Mouse (Mus musculus) liver, embryonic 16.5 days (tissue): ENCODE data around the gene Zbtb40. TPM values are rescaled to one million over a fixed set of nuclear protein-coding genes. Genes with fewer than 3 reads are reported as not detected.

Experiments
- ATAC-seq: fragments of 200-750 bp; cut with Nextera tagmentation; 2 replicates; pipeline ENCODE4 v1.8.0; 2017; ENCODE audit warnings: low read depth, mild to moderate bottlenecking, moderate number of reproducible peaks, moderate library complexity
- H3K27ac ChIP-seq: fragments of 300-500 bp; sonication (generic); 2 replicates; pipeline ENCODE4 v1.5.1; 2014; ENCODE audit warnings: mild to moderate bottlenecking, low read length
- H3K27me3 ChIP-seq: fragments of 300-500 bp; sonication (generic); 2 replicates; pipeline ENCODE4 v1.6.1; 2014; ENCODE audit warnings: low read depth, low read length, mixed read lengths; ENCODE audit not compliant: control insufficient read depth, insufficient read depth
- H3K36me3 ChIP-seq: fragments of 300-500 bp; sonication (generic); 2 replicates; pipeline ENCODE4 v1.6.1; 2014; ENCODE audit warnings: mild to moderate bottlenecking; ENCODE audit not compliant: control insufficient read depth, insufficient read depth
- H3K4me1 ChIP-seq: fragments of 300-500 bp; sonication (generic); 2 replicates; pipeline ENCODE4 v1.6.1; 2014; ENCODE audit warnings: low read depth, low read length, mixed read lengths; ENCODE audit not compliant: control insufficient read depth
- H3K4me2 ChIP-seq: fragments of 300-500 bp; sonication (generic); 2 replicates; pipeline ENCODE4 v1.6.1; 2014; ENCODE audit warnings: low read depth, low read length, mixed read lengths
- H3K4me3 ChIP-seq: fragments of 300-500 bp; sonication (generic); 2 replicates; pipeline ENCODE4 v1.5.1; 2014; ENCODE audit warnings: low read depth, mild to moderate bottlenecking, low read length
- H3K9ac ChIP-seq: fragments of 300-500 bp; sonication (generic); 2 replicates; pipeline ENCODE4 v1.6.1; 2014; ENCODE audit warnings: low read depth, low read length
- H3K9me3 ChIP-seq: fragments of 300-500 bp; sonication (generic); replicated peaks from 2 replicates; pipeline ENCODE4 v1.6.1; 2016; ENCODE audit warnings: low read length; ENCODE audit not compliant: control insufficient read depth
- WGBS: fragments of 180-500 bp; shearing (Covaris S2); extraction: QIAGEN DNeasy Blood & Tissue Kit; methylation state at CpG from one replicate; pipeline ENCODE4 v1.1.7; 2014; ENCODE audit not compliant: insufficient replicate concordance; 5-methylcytosine and 5-hydroxymethylcytosine counted together
- polyA plus RNA-seq: library from polyadenylated mRNA; unstranded; fragments of >200 nt; fragmentation: Nextera tagmentation; extraction: Ambion mirVana; gene quantifications from 2 replicates; pipeline ENCODE4 v1.2.1, GENCODE M21; 2015

Zbtb40 gene
- polyA plus RNA-seq, 1 experiment from 2014 or later = 1.6 TPM

DNA sequence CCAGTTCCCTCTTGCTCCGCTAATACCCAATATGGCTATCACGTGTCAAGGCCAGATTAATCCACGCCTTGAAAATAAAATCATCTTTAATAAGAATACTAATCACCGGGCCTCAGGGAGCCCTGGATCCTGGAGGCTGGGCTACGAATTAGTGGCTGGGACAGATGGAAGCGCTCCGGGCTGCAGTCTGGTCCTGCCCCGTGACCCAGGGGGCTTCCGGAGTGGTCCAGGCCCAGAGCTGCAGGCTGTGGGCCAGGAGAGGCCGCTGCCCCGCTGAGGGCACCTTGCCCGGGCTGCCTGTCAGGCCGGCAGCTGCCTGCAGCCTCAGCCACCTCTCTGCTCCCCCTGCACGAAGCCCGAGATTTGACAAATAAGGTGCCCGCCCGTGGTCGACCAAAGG, 105.8 kb downstream of the Zbtb40 start:
- WGBS = 23% methylated on average over 18 of the region's 18 CpGs
- Histone ChIP-seq H3K9ac (no peak overlapping the region), H3K9me3 (no peaks in the 10 kb centered on the region), H3K4me3 (no peak overlapping the region), H3K4me2 (no peak overlapping the region), H3K36me3 (no peaks in the 10 kb centered on the region), H3K4me1 (no peaks in the 10 kb centered on the region), H3K27ac (no peak overlapping the region), H3K27me3 (peaks cover 16% of the 10 kb centered on the region)
- ATAC-seq = no peak

DNA sequence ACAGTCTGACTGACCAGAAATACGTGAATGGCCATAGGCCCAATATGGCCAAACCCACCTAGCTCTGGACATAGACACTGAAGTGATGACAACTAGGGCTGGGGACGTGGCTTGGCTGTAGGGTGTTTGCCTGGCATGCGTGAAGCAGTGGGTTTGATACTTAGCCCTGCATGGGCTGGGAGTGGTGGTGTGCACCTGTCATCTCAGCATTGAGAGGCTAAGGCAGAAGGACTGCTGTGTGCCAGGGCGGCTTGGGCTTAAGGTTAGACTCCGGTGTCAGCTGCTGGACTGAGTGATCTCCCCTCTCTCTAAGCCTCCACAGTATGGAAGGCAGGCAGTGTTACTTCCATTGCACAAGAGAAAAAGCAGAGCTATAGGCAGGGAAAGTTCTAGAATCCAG, 110.7 kb downstream of the Zbtb40 start:
- Histone ChIP-seq H3K9ac (no peak overlapping the region), H3K27me3 (peaks cover 9% of the 10 kb centered on the region), H3K27ac (no peak overlapping the region), H3K4me2 (no peak overlapping the region), H3K36me3 (no peaks in the 10 kb centered on the region), H3K9me3 (no peaks in the 10 kb centered on the region), H3K4me3 (no peak overlapping the region), H3K4me1 (peaks cover 5% of the 10 kb centered on the region; the same call in 1 of the 2 replicates)
- ATAC-seq = no peak
- 61% methylated on average over 5 of the region's 5 CpGs for WGBS

DNA sequence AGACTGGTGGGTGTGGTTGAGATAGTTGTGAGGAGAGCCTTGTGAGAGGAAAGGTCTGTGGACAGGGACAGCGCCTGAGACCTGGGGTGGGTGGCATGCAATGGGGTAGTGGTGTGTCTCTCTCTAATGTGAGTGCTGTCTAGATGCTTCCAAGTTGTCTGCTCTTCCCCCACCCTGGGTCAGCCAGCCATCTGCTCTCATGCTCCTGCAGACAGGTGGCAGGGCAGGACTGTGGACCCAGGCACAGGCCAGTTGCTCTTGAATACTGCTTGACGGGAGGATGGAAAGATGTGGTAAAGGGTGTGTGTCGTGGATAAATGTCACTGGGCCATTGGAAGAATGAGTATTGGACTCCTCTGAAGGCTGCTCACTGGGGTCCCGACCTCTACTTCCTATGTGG, 111.3 kb downstream of the Zbtb40 start:
- Histone ChIP-seq H3K9me3 (no peaks in the 10 kb centered on the region), H3K36me3 (no peaks in the 10 kb centered on the region), H3K4me3 (no peak overlapping the region), H3K4me1 (peaks cover 5% of the 10 kb centered on the region; the same call in 1 of the 2 replicates), H3K27ac (no peak overlapping the region), H3K27me3 (peaks cover 3% of the 10 kb centered on the region), H3K9ac (no peak overlapping the region), H3K4me2 (no peak overlapping the region)
- no peak for ATAC-seq
- WGBS = 48% methylated on average over 4 of the region's 4 CpGs

DNA sequence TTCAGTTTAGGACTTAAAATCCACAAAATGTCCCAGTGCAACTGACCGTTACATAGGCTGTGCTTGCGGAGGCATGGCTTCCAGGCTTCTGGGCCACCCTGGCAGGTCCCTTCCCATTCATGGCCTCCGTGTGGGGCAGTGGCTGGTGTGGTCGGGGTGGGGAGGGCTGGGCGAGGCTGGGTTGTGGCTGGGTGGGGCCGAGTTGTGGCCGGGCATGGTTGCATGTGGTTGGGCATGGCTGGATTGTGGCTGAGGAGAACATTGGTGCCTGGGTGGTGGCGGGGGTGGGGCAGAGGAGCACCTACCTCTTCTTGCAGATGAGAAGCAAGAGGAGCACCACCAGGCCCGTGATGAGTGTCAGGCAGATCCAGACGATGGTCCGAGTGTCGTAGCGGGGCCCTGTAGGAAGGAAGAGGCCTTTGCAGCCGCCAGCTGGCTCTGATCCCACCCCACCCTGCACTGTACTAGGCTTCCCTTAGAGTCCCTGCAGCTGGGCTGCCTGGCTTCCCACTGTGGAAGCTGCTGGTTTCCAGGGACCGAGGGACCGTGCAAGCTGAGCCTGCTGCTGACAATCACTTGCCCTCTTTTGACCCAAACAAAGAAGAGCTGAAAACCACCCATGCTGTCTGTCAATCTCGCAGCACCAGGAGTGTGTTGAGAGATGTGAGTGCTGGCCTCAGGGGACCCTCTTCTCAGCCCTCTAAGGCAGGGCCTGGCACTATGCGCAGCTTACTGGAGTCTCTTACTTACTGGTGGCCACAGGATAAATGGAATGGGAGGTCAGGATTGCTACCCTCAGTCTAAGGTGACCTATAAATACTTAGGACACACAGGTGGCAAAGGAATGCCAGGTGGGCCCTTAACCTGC, 113.6 kb downstream of the Zbtb40 start:
- ATAC-seq = peak; percentile 53
- peak overlapping the region; percentile 24; the same call in 1 of the 2 replicates for H3K4me2 ChIP-seq

DNA sequence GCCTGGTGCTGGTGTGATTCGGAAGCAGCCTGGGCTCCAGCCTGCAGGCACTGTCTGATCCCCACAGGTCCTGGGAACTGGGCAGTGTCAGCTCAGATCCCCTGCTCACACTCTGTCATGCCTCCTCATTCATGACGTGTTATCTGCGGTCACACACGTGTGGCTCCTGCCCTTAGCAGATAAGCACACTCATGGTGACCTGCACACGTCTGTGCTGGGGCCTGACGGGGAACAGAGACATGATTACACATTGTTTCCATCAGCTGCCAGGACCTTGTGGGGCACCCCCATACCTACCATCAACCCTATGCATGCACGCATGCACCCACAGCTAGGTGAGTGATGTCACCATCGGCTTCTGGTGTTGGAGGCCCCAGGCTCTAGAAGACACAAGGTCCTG, 118.1 kb downstream of the Zbtb40 start:
- Histone ChIP-seq H3K36me3 (no peaks in the 10 kb centered on the region), H3K4me1 (peaks cover 29% of the 10 kb centered on the region), H3K9ac (no peak overlapping the region), H3K27me3 (peaks cover 7% of the 10 kb centered on the region), H3K9me3 (no peaks in the 10 kb centered on the region), H3K27ac (peak overlapping the region; percentile 69), H3K4me3 (no peak overlapping the region), H3K4me2 (peak overlapping the region; percentile 30; the same call in 1 of the 2 replicates)
- 50% methylated on average over 8 of the region's 8 CpGs for WGBS
- peak; percentile 94 for ATAC-seq

More for the DNA sequence above, 113.6 kb downstream of the Zbtb40 start:
- H3K27ac ChIP-seq = no peak overlapping the region
- peaks cover 20% of the 10 kb centered on the region for H3K4me1 ChIP-seq
- H3K4me3 ChIP-seq = no peak overlapping the region
- no peaks in the 10 kb centered on the region; the same call in none of the 2 replicates for H3K27me3 ChIP-seq
- no peaks in the 10 kb centered on the region for H3K36me3 ChIP-seq
- no peak overlapping the region for H3K9ac ChIP-seq
- no peaks in the 10 kb centered on the region for H3K9me3 ChIP-seq
- 36% methylated on average over 18 of the region's 18 CpGs for WGBS

Other genes with a start within 250 kb of the Zbtb40 start
- gene Ephb2, start 212.8 kb downstream of the Zbtb40 start, polyA plus RNA-seq = 0.07 and 0.18 TPM in 2 replicates
- gene C1qb, start 162.6 kb downstream of the Zbtb40 start, polyA plus RNA-seq = 129 and 142 TPM in 2 replicates
- 60.4 and 68.2 TPM in 2 replicates for gene C1qc, start 155.7 kb downstream of the Zbtb40 start, polyA plus RNA-seq
- gene C1qa, start 150.0 kb downstream of the Zbtb40 start, polyA plus RNA-seq = 68.0 and 75.9 TPM in 2 replicates
- 0.28 and 0.46 TPM in 2 replicates for gene Epha8, start 92.0 kb downstream of the Zbtb40 start, polyA plus RNA-seq
- 0.09 and 0.19 TPM in 2 replicates for gene Wnt4, start 228.7 kb upstream of the Zbtb40 start, polyA plus RNA-seq